Mouse (Mus musculus) thymus, postnatal 4 days (tissue): ENCODE measurements around the gene Pold4.
"Not testable (repeated sequence)": the region's sequence is repeated elsewhere in the genome, so short reads cannot be mapped to it uniquely, and the experiment has no call there.

ENCODE experiments used
- DNase-seq: peaks from one replicate; pipeline ENCODE4 v3.0.0; 2021

Gene Pold4

GRCm38 (mm10) chr19:4229451-4230076 is 2.1 kb upstream of the Pold4 start:
- DNase-seq = peak; percentile 21

DNA sequence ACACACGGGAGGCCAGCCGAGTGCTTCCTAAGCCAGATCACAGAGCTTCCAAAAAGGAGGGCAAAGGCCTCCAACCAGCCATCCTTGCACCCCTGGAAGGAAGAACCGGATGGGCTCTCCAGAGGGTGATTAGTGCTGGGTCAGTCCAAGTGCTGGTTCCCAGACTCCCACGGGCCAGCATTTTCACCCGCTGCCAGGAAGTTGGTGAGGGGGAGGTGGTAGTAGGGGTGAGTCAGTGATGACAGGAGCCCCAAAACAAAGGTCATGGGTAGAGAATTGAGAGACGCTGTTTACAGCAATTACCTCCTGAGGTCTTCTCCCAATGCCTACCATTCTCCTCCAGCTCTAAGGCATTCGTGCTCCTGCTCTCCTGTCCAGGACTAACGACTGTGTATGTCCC is 1.3 kb upstream of the Pold4 start:
- DNase-seq = peak; percentile 19

DNA sequence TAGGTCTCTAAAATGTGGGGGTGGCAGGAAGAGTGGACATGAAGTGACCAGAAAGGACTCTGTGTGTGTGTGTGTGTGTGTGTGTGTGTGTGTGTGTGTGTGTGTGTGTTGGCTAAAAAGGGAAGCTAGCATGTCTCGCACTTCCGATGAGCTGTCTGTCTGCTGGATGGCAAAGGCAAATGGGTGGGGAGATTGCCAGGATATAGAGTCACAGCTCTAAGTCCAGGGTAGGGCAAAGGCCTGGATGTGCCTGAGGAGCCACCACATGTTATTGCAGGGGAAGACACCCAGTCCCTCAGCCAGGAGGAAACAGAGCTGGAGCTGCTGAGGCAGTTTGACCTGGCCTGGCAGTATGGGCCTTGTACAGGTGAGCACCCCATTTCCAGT is 480 bp downstream of the Pold4 start:
- DNase-seq = no peak

GRCm38 (mm10) chr19:4232651-4233050 is 952 bp downstream of the Pold4 start:
- DNase-seq = no peak

DNA sequence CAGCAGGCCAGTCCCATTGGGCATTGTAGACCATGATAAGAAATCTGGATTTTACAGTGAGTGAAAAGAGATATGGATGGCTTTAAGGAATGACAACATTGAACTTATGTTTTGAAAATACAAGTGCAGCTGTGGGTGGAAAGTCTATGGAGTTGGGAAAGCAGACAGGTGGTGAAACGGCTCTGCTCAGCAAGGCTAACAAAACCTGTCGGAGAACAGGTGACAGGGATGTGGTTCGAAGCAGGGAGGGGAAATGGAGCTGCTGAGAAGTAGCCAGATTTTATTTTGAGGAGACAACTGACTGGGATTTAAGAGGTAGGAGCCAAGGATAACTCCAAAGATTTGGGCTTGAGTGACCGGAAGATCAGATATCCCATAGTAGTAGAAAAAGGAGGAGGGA is 2.8 kb downstream of the Pold4 start:
- DNase-seq = no peak

- no peak for DNase-seq
These were observed 8.6 kb downstream of the Pold4 start for GRCm38 (mm10) chr19:4240247-4240668.

- no peak for DNase-seq
These were observed 10.7 kb downstream of the Pold4 start for GRCm38 (mm10) chr19:4242416-4242815.

- DNase-seq = no peak
These were observed 13.1 kb downstream of the Pold4 start for GRCm38 (mm10) chr19:4244775-4245174.

DNA sequence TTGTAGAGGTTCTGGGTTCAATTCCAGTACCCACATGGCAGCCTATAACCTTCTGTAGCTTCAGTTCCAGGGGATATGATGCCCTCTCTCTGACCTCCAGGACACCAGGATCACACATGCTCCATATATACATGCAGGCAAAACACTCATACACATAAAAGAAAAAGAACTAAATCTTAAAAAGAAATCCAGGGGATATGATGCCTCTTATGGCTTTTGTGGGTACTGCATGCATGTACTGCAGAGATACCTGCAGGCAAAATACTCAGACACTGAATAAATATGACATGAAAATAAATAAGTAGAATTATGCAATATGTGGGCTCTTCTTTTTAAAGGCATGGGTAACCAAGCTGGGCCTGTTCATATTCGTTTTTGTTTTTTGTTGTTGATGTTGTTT is 15.3 kb downstream of the Pold4 start:
- DNase-seq = peak; percentile 43

DNA sequence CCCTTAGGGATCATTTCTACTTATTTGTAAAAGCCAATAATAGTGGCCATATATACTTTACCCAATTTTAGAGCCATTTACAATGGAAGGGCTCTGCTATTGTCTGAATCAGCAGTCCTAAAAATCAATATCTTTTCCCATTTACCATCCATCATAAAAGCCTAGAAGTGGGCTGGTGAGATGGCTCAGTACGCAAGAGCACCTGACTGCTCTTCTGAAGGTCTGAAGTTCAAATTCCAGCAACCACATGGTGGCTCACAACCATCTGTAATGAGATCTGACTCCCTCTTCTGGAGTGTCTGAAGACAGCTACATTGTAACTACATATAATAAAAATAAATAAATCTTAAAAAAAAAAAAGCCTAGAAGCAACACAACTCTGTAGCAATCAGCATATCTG is 17.0 kb downstream of the Pold4 start:
- not testable (repeated sequence) for DNase-seq

GRCm38 (mm10) chr19:4254230-4254629 is 22.5 kb downstream of the Pold4 start:
- DNase-seq = peak; percentile 52

DNA sequence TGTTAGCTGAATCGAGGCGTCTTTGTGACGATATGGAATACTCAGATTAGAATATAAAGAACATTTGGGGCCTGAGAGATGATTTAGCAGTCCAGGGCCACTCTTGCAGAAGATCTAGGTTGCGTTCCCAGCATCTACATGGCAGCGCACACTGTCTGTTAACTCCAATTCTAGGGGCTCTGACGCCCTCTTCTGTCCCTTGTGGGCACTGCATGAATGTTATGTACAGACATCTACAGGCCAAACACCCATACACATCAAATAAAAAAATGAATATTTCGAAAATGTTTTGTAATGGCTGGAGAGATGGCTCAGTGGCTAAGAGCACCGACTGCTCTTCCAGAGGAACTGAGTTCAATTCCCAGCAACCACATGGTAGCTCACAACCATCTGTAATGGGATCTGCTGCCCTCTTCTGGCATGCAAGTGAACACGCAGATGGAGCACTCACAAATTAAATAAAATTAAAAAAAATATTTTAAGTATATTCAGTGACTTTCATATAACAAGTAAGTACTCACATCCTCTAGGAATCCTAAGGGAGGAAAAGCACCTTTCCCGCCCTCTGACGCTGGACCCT is 24.0 kb downstream of the Pold4 start:
- DNase-seq = peak; percentile 45

DNA sequence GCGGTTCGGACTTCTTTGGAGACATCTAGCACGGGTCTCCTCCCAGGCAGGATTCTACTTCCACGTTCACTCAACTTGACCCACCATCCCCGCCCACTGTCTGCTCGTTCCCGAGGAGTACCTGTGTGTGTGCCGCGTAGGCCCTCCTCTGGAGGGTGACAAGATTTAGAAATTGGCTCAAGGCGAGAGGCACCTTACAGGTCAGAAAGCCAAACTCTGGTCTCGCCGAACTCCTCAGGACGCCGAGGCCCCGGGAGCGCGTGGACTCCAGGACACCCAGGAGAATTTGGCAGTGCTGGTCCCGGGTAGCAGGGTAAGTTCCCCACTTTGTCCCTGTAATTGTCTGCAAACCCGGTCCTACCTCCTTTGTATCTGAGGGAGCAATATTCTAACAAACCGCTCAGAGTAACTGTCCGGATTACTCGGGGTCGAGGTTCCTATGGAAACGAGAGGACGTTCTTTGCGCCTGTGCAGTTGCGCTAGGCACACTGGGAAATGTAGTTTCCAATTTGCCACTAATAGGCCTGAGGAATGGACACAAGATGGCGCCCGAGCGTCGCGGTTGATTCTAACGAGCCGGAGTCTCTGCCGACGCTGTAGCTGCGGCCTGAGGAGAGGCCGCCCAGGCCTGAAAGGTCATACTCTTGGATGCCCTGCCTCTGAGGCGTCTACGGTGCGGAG is 25.7 kb downstream of the Pold4 start:
- peak; percentile 95 for DNase-seq

- no peak for DNase-seq
These were observed 26.2 kb downstream of the Pold4 start for GRCm38 (mm10) chr19:4257897-4258252.

DNA sequence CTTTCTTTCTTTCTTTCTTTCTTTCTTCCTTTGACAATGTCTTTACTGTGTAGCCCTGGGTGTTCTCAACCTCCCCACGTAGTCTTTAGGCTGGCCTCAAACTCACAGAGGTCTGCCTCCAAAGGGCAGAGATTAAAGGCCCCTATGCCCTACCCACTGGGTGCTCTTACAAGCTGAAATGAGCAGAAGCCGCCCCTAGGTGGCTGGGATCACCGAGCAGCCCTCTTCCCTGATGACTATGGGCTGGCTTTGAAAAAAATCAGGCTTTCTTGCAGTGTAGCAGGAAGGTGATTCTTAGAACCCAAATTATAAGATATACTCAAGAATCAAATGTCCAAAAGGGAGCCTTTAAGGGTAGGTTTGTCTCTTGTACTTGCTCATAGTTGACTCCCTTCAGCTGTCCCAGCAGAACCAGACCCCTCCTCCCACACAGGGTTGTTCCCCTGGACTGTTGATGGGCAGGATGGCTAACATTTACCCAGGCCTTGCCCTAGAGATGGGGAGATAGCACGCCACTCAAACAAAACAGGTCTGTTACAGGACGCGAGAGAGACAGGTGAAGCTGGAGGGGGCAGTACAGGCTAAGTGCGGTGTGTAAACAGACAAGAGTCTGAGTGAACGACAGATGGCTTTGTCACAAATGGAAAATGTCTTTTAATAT is 29.5 kb downstream of the Pold4 start:
- DNase-seq = peak; percentile 75

- peak; percentile 11 for DNase-seq
These were observed 31.1 kb downstream of the Pold4 start for GRCm38 (mm10) chr19:4262756-4263155.

DNA sequence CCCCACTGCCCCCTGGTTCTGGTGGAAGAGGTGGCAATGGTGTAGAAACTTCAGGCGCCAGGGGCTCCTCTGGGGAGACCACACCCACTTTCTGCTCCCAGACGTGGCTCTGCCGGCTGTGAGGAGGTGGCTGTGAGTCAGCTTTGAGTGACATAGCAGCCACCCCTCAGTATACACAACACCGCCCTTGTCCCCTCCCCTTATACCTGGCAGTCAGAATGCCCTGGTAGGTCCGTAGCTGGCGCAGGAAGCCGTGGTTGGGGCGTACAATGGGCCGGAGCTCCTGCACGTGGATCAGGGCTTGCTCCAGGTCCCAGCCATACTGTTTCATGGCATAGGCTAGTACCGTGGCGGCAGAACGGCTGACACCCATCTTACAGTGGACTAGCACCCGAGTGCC is 32.0 kb downstream of the Pold4 start:
- peak; percentile 27 for DNase-seq

DNA sequence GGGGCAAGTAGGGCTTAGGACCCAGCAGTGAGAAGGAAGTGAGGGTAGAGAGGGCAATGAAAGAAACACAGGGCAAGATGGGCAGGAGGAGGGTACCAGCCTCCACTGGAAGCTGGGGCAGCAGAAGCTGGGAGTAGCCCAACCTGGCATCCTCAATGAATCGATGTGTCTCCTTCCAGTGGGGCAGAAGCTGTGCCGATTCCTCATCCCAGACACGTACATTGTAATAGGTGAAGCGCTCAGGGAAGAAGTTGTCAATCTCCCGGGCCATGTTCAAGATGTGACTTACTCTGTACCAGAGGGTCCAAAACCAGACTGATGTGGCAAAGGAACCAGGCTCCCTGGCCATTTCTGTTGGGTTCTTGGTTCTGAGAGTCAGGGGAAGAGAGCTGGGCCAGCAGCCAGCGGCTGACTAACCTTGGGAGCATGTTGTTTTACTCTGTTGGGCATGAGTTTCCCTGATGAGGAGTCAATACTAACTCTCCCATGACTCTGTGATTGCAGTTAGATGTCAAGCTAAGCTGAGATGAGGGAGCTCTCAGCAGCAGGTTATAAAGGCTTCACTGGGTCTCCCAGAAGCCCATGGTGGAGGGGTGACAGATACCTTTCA is 32.6 kb downstream of the Pold4 start:
- no peak for DNase-seq

GRCm38 (mm10) chr19:4265956-4266355 is 34.3 kb downstream of the Pold4 start:
- DNase-seq = peak; percentile 42

DNA sequence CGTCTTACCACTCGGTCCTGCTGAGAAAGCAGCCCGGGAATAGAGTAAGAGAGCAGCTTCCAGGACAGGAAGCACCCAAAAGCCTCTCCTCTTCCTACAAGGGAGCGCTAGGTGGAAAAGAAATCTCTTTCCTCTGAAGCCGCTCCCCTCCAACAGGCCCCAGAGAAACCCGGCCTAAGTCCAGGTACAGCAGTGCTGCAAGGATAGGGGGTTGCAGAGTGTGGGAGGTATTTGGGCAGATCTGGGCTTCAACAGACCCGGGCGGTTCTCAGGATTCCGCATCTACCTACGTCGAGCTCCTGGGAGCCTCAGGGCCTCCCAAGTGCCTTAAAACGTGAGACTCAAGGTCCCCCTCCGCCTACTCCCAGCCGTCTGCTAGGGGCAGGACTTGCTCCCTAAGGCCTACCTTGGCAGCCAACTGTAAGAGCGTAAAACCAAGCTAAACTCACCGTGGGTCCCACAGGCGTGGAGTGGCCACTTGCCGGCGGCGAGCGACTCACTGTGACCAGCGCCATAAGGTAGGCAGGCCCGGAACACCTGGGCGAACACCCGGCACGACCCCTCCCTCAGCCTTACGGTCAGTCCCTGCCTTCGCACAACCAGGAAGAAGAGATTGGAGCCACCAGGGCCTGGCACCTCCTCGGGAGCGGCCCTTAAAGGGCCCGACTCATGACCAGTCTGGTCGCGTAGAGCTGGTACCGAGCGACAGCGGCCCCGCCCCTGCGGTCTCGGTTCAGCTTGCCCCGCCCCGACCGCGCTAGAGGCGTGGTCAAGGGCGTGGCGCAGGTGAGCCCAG is 37.1 kb downstream of the Pold4 start, which contains the start of gene Ssh3:
TSS of gene Ssh3 (minus strand) at position 615 of the 796 bp plus-strand sequence.
- peak; percentile 77 for DNase-seq

- no peak for DNase-seq
These were observed 38.5 kb downstream of the Pold4 start for GRCm38 (mm10) chr19:4270187-4270586.

DNA sequence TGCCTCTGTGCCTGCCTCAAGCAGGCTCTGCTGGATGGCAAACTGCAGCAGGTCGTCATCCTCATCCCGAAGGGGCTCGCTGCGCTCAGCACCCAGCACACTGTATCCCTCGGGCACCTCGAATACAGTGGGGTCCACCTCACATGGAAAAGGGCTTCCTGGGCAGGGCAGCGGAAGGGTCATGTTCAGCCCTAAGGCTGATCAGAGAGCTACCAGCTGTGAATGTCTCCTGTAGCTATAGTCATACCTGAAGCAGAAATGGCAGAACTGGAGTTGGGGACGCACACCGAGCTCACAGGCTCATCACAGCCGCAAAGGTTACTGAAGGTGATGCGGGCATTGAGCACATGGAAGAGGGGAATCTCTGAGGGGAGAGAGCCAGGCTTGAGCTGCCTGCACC is 39.3 kb downstream of the Pold4 start:
- DNase-seq = no peak

DNA sequence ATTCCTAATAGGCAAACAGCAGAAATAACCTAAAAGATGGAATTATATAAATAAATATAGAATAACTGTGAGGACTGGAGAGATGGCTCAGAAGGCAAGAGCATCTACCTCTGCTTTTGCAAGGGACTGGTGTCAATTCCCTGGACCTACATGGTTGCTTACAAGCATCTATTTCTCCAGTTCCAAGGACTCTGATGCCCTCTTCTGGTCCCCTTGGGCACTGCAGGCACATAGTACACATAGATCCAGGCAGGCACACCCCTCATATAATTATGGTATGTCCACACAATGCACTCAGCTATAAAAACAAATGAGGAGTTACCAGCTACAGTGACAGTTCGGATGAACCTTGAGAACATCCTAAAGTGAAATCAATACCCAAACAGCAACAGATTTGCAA is 47.8 kb downstream of the Pold4 start:
- DNase-seq = peak; percentile 58
